32 mouse cellular contexts compared by ENCODE assay signal in the genomic region with DNA sequence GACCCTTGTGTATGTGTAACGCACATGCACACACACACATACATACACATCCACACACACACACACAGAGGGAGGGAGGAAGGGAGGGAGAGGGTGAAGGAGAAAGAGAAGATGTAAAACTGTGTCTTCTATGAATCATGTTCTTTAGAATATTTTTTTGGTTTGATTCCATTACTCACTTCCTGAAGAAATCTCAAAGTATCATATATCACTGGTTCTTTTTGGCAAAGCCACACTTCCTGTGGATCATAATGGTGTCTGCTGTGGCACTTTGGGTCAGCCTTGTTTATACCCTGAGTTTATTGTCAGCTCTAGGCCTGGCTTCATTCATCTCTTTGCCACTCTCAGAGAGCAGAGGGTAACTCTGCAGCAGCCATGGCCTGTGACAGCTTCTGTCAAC.
A peak's percentile ranks its signal among the peaks of the same experiment; 100 is the strongest.
DNase-seq lines count a peak whose midpoint lies in the region; ATAC-seq and TF ChIP-seq lines count a peak whose summit lies in the region.
"Had no signal": no experiment of that assay in that cellular context is flagged by ENCODE, and none has a peak within 500 bp of the region (broad histone marks: within the 10 kb centered on the region; RNA-seq: fewer than 3 reads in every experiment).

No protein-coding gene starts in this region.

- peak overlapping the region; percentile 26; the same call in 1 of the 2 replicates for H3K27ac ChIP-seq in heart, embryonic 15.5 days
- no peak overlapping the region for H3K27ac ChIP-seq in lung, embryonic 14.5 days (ENCODE audit: low read depth)
- H3K27ac ChIP-seq in embryonic fibroblast, embryonic 13.5 days (ENCODE audit: insufficient read depth, low read length), result peak overlapping the region; percentile 30
- H3K27ac ChIP-seq: embryonic facial prominence, embryonic 10.5 days; embryonic facial prominence, embryonic 15.5 days; forebrain, embryonic 13.5 days; heart, adult 2 months; hindbrain, embryonic 15.5 days; liver, embryonic 12.5 days; macrophage; midbrain, embryonic 15.5 days; stomach, postnatal 0 days had no signal

- peaks cover 9% of the 10 kb centered on the region; the same call in 1 of the 2 replicates for H3K36me3 ChIP-seq in heart, embryonic 15.5 days
- peaks cover 20% of the 10 kb centered on the region; the same call in 1 of the 2 replicates for H3K36me3 ChIP-seq in lung, embryonic 14.5 days (ENCODE audit: insufficient read depth)
- H3K36me3 ChIP-seq: embryonic facial prominence, embryonic 10.5 days; hindbrain, embryonic 15.5 days; liver, embryonic 12.5 days; midbrain, embryonic 15.5 days had no signal

- 86% methylated on average over 1 of the region's 1 CpGs for WGBS in heart, embryonic 15.5 days
- WGBS in lung, embryonic 14.5 days, result 75% methylated on average over 1 of the region's 1 CpGs

- no peak overlapping the region for H3K4me3 ChIP-seq in heart, embryonic 15.5 days
- no peak overlapping the region for H3K4me3 ChIP-seq in lung, embryonic 14.5 days (ENCODE audit: low read depth, low read length)
- H3K4me3 ChIP-seq in embryonic fibroblast, embryonic 13.5 days (ENCODE audit: insufficient read depth, low read length), result no peak overlapping the region
- H3K4me3 ChIP-seq: embryonic facial prominence, embryonic 10.5 days; embryonic facial prominence, embryonic 15.5 days; forebrain, embryonic 13.5 days; heart, adult 2 months; hindbrain, embryonic 15.5 days; liver, embryonic 12.5 days; midbrain, embryonic 15.5 days had no signal

- peak; percentile 36; the same call in 1 of the 2 replicates for TF ChIP-seq POLR2A in embryonic fibroblast, embryonic 13.5 days (IDR thresholded peaks at IDR 0.05; ENCODE audit: low read depth, low read length)

- peaks cover 3% of the 10 kb centered on the region; the same call in 1 of the 2 replicates for H3K4me1 ChIP-seq in heart, embryonic 15.5 days (replicated peaks)
- no peaks in the 10 kb centered on the region for H3K4me1 ChIP-seq in lung, embryonic 14.5 days (ENCODE audit: insufficient read depth)
- peaks cover 13% of the 10 kb centered on the region for H3K4me1 ChIP-seq in embryonic fibroblast, embryonic 13.5 days (ENCODE audit: control insufficient read depth, insufficient read depth, low read length)
- H3K4me1 ChIP-seq: embryonic facial prominence, embryonic 10.5 days; hindbrain, embryonic 15.5 days; liver, embryonic 12.5 days; midbrain, embryonic 15.5 days had no signal

- H3K9ac ChIP-seq in heart, embryonic 15.5 days, result no peak overlapping the region
- H3K9ac ChIP-seq in lung, embryonic 14.5 days, result no peak overlapping the region
- H3K9ac ChIP-seq: embryonic facial prominence, embryonic 15.5 days; forebrain, embryonic 13.5 days; hindbrain, embryonic 15.5 days; liver, embryonic 12.5 days; liver, postnatal 0 days; midbrain, embryonic 15.5 days had no signal

- H3K9me3 ChIP-seq in heart, embryonic 15.5 days (replicated peaks), result no peaks in the 10 kb centered on the region
- H3K9me3 ChIP-seq in lung, embryonic 14.5 days (ENCODE audit: low read depth, low read length), result no peaks in the 10 kb centered on the region
- H3K9me3 ChIP-seq: embryonic facial prominence, embryonic 10.5 days; embryonic facial prominence, embryonic 15.5 days; forebrain, embryonic 13.5 days; hindbrain, embryonic 15.5 days; liver, embryonic 12.5 days; midbrain, embryonic 15.5 days had no signal

- H3K4me2 ChIP-seq in heart, embryonic 15.5 days, result no peak overlapping the region
- H3K4me2 ChIP-seq in lung, embryonic 14.5 days, result no peak overlapping the region
- H3K4me2 ChIP-seq: embryonic facial prominence, embryonic 15.5 days; forebrain, embryonic 13.5 days; hindbrain, embryonic 15.5 days; liver, embryonic 12.5 days; midbrain, embryonic 15.5 days had no signal

- TF ChIP-seq CTCF in lung, embryonic 14.5 days (IDR thresholded peaks at IDR 0.05; ENCODE audit: low read depth), result no peak
- no peak for TF ChIP-seq CTCF in embryonic fibroblast, embryonic 13.5 days (IDR thresholded peaks at IDR 0.05; ENCODE audit: borderline replicate concordance, insufficient read depth, low read length)

- ATAC-seq in heart, embryonic 15.5 days (replicated peaks; ENCODE audit: insufficient number of reproducible peaks, insufficient read depth, low FRiP score, low read depth), result no peak
- no peak for ATAC-seq in lung, embryonic 14.5 days (ENCODE audit: insufficient read depth)
- ATAC-seq: activated CD4-positive, CD25-positive, alpha-beta regulatory T cell, adult 4 months; CD4-positive, CD25-positive, alpha-beta regulatory T cell, adult 4 months; forebrain, embryonic 13.5 days; inflammation-experienced regulatory T-cells, adult 6 months; liver, embryonic 12.5 days; liver, postnatal 0 days; lung, postnatal 0 days; midbrain, embryonic 15.5 days had no signal

- no peak for DNase-seq in heart, postnatal 4 days
- peak; percentile 12 for DNase-seq in lung, embryonic 14.5 days
- DNase-seq in lung, postnatal 4 days, result no peak
- peak; percentile 88 for DNase-seq in 416B (ENCODE audit: low read depth)
- no peak for DNase-seq in layer of hippocampus, postnatal 36 days
- DNase-seq: adrenal gland, adult 2 months; adrenal gland, postnatal 36 days; cerebellum, adult 18-20 months; cerebellum, postnatal 10 days; gastrocnemius, postnatal 36 days; heart, adult 2 months; heart, postnatal 36 days; kidney, adult 11 months; liver, postnatal 0 days; right cerebral cortex, adult 18-20 months; spleen, adult 18-20 months; thymus, adult 18-20 months; thymus, postnatal 25 days had no signal

- no peaks in the 10 kb centered on the region for H3K27me3 ChIP-seq in heart, embryonic 15.5 days
- H3K27me3 ChIP-seq in lung, embryonic 14.5 days (ENCODE audit: insufficient read depth, low read length), result no peaks in the 10 kb centered on the region
- H3K27me3 ChIP-seq: embryonic facial prominence, embryonic 15.5 days; forebrain, embryonic 13.5 days; hindbrain, embryonic 15.5 days; liver, embryonic 12.5 days; midbrain, embryonic 15.5 days had no signal

Comparison
In these comparisons a context has a peak if more than half of its experiments do, and no peak if none do; other contexts are left out.
1. DNase-seq: peak in lung, embryonic 14.5 days (single experiment) and 416B (single experiment); none in heart, postnatal 4 days (single experiment), lung, postnatal 4 days (0 of 2) and layer of hippocampus, postnatal 36 days (0 of 2).